In the genomic region with DNA sequence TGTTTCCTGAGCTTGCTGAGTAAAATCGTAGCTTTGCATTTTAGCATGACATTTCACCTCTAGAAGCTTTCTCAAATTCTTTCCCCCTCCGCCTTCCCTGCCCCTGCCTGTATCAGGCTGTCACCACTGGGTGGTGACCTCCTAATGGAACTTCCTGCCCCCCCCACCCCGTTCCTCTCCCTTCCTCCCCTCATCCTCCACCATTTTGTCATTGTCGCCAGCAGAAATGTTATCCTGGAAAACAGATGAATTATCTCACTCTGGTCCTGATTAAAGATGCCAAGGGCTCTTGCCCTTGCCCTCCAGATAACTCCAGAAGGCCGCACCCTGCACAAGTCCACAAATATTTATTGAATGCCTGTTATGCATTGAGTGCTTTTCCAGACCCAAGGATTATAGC, we compare ENCODE assay signal across 8 mouse cellular contexts. TPM values are rescaled to one million over a fixed set of nuclear protein-coding genes. Genes with fewer than 3 reads are reported as not detected.
A peak's percentile ranks its signal among the peaks of the same experiment; 100 is the strongest.
DNase-seq lines count a peak whose midpoint lies in the region; ATAC-seq lines count a peak whose summit lies in the region.

No protein-coding gene starts in this region.

- H3K4me2 ChIP-seq in heart, embryonic 16.5 days (ENCODE audit: low read depth, low read length) = no peak overlapping the region
- peak overlapping the region; percentile 1; the same call in 1 of the 2 replicates for H3K4me2 ChIP-seq in liver, embryonic 12.5 days
- H3K4me2 ChIP-seq in midbrain, embryonic 15.5 days = no peak overlapping the region

- peak overlapping the region; percentile 27 for H3K4me3 ChIP-seq in heart, embryonic 10.5 days
- no peak overlapping the region for H3K4me3 ChIP-seq in heart, embryonic 16.5 days (ENCODE audit: low read length)
- H3K4me3 ChIP-seq in liver, embryonic 12.5 days = no peak overlapping the region
- no peak overlapping the region for H3K4me3 ChIP-seq in midbrain, embryonic 15.5 days

- H3K27ac ChIP-seq in heart, embryonic 10.5 days = peak overlapping the region; percentile 81
- peak overlapping the region; percentile 59 for H3K27ac ChIP-seq in heart, embryonic 16.5 days (ENCODE audit: low read length)
- peak overlapping the region; percentile 43; the same call in 1 of the 2 replicates for H3K27ac ChIP-seq in liver, embryonic 12.5 days
- peak overlapping the region; percentile 92 for H3K27ac ChIP-seq in midbrain, embryonic 15.5 days

- H3K4me1 ChIP-seq in heart, embryonic 10.5 days = peaks cover 91% of the 10 kb centered on the region
- H3K4me1 ChIP-seq in heart, embryonic 16.5 days (ENCODE audit: control insufficient read depth, insufficient read depth, low read length) = peaks cover 43% of the 10 kb centered on the region
- H3K4me1 ChIP-seq in liver, embryonic 12.5 days = peaks cover 44% of the 10 kb centered on the region
- peaks cover 72% of the 10 kb centered on the region for H3K4me1 ChIP-seq in midbrain, embryonic 15.5 days

- 26% methylated on average over 5 of the region's 5 CpGs for WGBS in heart, embryonic 10.5 days
- WGBS in heart, embryonic 16.5 days = 23% methylated on average over 5 of the region's 5 CpGs
- 45% methylated on average over 5 of the region's 5 CpGs for WGBS in liver, embryonic 12.5 days (ENCODE audit: insufficient replicate concordance)
- 56% methylated on average over 5 of the region's 5 CpGs for WGBS in midbrain, embryonic 15.5 days

- no peaks in the 10 kb centered on the region for H3K9me3 ChIP-seq in heart, embryonic 10.5 days
- H3K9me3 ChIP-seq in heart, embryonic 16.5 days (replicated peaks; ENCODE audit: control insufficient read depth, low read length) = no peaks in the 10 kb centered on the region
- no peaks in the 10 kb centered on the region for H3K9me3 ChIP-seq in liver, embryonic 12.5 days (replicated peaks)
- H3K9me3 ChIP-seq in midbrain, embryonic 15.5 days = no peaks in the 10 kb centered on the region

- no peak for DNase-seq in heart, embryonic 10.5 days (ENCODE audit: low spot score)
- no peak for DNase-seq in heart, adult 8-10 months (ENCODE audit: low spot score)
- DNase-seq in spleen, adult 18-20 months = no peak
- no peak for DNase-seq in layer of hippocampus, adult 18-20 months (ENCODE audit: low spot score in 2 of 2)
- no peak for DNase-seq in adrenal gland, postnatal 4 days (ENCODE audit: low spot score in 2 of 2)

- 0 out of 2 replicates have a peak, but pooled peaks have one; percentile 14 for ATAC-seq in heart, embryonic 16.5 days (replicated peaks; ENCODE audit: extremely low read depth, insufficient read depth, low FRiP score)
- peak; percentile 31; the same call in 1 of the 2 replicates for ATAC-seq in liver, embryonic 12.5 days
- ATAC-seq in midbrain, embryonic 15.5 days (replicated peaks) = no peak

- H3K27me3 ChIP-seq in heart, embryonic 10.5 days (ENCODE audit: insufficient read depth, poor library complexity, severe bottlenecking) = no peaks in the 10 kb centered on the region
- no peaks in the 10 kb centered on the region for H3K27me3 ChIP-seq in heart, embryonic 16.5 days (ENCODE audit: control insufficient read depth, insufficient read depth, low read length)
- no peaks in the 10 kb centered on the region for H3K27me3 ChIP-seq in liver, embryonic 12.5 days (replicated peaks)
- H3K27me3 ChIP-seq in midbrain, embryonic 15.5 days (replicated peaks) = no peaks in the 10 kb centered on the region

- 0 out of 2 replicates have a peak, but pooled peaks cover 6% of the 10 kb centered on the region for H3K36me3 ChIP-seq in heart, embryonic 10.5 days
- H3K36me3 ChIP-seq in heart, embryonic 16.5 days (ENCODE audit: control insufficient read depth, insufficient read depth) = no peaks in the 10 kb centered on the region
- H3K36me3 ChIP-seq in liver, embryonic 12.5 days = peaks cover 12% of the 10 kb centered on the region
- no peaks in the 10 kb centered on the region for H3K36me3 ChIP-seq in midbrain, embryonic 15.5 days (replicated peaks)

- H3K9ac ChIP-seq in heart, embryonic 16.5 days (ENCODE audit: low read length) = no peak overlapping the region
- no peak overlapping the region for H3K9ac ChIP-seq in liver, embryonic 12.5 days
- no peak overlapping the region for H3K9ac ChIP-seq in midbrain, embryonic 15.5 days

RNA-seq across cellular contexts. Expression of a gene that starts 57.0 kb away (rescaled TPM):
- polyA plus RNA-seq in heart, embryonic 10.5 days (2016; fragmentation: Nextera tagmentation; extraction: Ambion mirVana) = 12.6 and 13.7 TPM in 2 replicates
- total RNA-seq in heart, adult 8-10 months (2022) = 1 to 10 TPM; 5.3 to 7.3 (median 6.0) TPM
- 10.7 and 12.5 TPM in 2 replicates for polyA plus RNA-seq in heart, embryonic 16.5 days (2015; fragmentation: Nextera tagmentation; extraction: Ambion mirVana)
- 2.1 and 3.1 TPM in 2 replicates for polyA plus RNA-seq in liver, embryonic 12.5 days (2016; fragmentation: Nextera tagmentation; extraction: Ambion mirVana)
- 5.9 and 7.0 TPM in 2 replicates for polyA plus RNA-seq in midbrain, embryonic 15.5 days (2015; fragmentation: Nextera tagmentation; extraction: Ambion mirVana)
- total RNA-seq in layer of hippocampus, adult 18-20 months (2021) = 1 to 10 TPM; 1.5 to 2.1 TPM
- total RNA-seq in adrenal gland, postnatal 4 days (2021) = 10 to 100 TPM; 24.0 to 24.8 TPM
